Mouse (Mus musculus): ENCODE measurements around the gene Arrdc2. TPM values are rescaled to one million over a fixed set of nuclear protein-coding genes. Genes with fewer than 3 reads are reported as not detected.
A peak's percentile ranks its signal among the peaks of the same experiment; 100 is the strongest.

Arrdc2 gene
- total RNA-seq (2022) = 10 to 100 TPM in 3 of 4 experiments, 1 to 10 TPM in 1; 7.9 to 23.0 (median 13.6) TPM

- peak; percentile 99 for DNase-seq (ENCODE audit: low spot score)
Observed at GRCm38 (mm10) chr8:70839408-70840351, at the start of gene Arrdc2. Gene Arrdc2, minus strand, starts transcription at chr8:70839720.

- DNase-seq (ENCODE audit: low spot score) = no peak
Observed at GRCm38 (mm10) chr8:70887669-70888068, 48.1 kb upstream of the Arrdc2 start.

GRCm38 (mm10) chr8:70885612-70886011 is 46.1 kb upstream of the Arrdc2 start:
- DNase-seq (ENCODE audit: low spot score) = no peak

GRCm38 (mm10) chr8:70884683-70885082 is 45.2 kb upstream of the Arrdc2 start:
- DNase-seq (ENCODE audit: low spot score) = no peak

- no peak for DNase-seq (ENCODE audit: low spot score)
Observed at GRCm38 (mm10) chr8:70884186-70884585, 44.7 kb upstream of the Arrdc2 start.

- DNase-seq (ENCODE audit: low spot score) = peak; percentile 37
Observed at GRCm38 (mm10) chr8:70880546-70880945, 41.0 kb upstream of the Arrdc2 start.

- DNase-seq (ENCODE audit: low spot score) = peak; percentile 48
Observed at GRCm38 (mm10) chr8:70880126-70880525, 40.6 kb upstream of the Arrdc2 start.

- DNase-seq (ENCODE audit: low spot score) = no peak
Observed at GRCm38 (mm10) chr8:70879500-70879899, 40.0 kb upstream of the Arrdc2 start.

- DNase-seq (ENCODE audit: low spot score) = no peak
Observed at GRCm38 (mm10) chr8:70878178-70878577, 38.7 kb upstream of the Arrdc2 start.

GRCm38 (mm10) chr8:70876382-70876781 is 36.9 kb upstream of the Arrdc2 start:
- DNase-seq (ENCODE audit: low spot score) = no peak

GRCm38 (mm10) chr8:70874441-70874840 is 34.9 kb upstream of the Arrdc2 start:
- no peak for DNase-seq (ENCODE audit: low spot score)

GRCm38 (mm10) chr8:70873364-70873985 is 34.0 kb upstream of the Arrdc2 start, which contains the start of gene Ccdc124:
Gene Ccdc124, minus strand, starts transcription at chr8:70873935.
- peak; percentile 95 for DNase-seq (ENCODE audit: low spot score)

- no peak for DNase-seq (ENCODE audit: low spot score)
Observed at GRCm38 (mm10) chr8:70872643-70873363, 33.3 kb upstream of the Arrdc2 start.

- DNase-seq (ENCODE audit: low spot score) = no peak
Observed at GRCm38 (mm10) chr8:70871195-70871807, 31.8 kb upstream of the Arrdc2 start.

- peak; percentile 79 for DNase-seq (ENCODE audit: low spot score)
Observed at GRCm38 (mm10) chr8:70869601-70870041, 30.1 kb upstream of the Arrdc2 start.

- no peak for DNase-seq (ENCODE audit: low spot score)
Observed at GRCm38 (mm10) chr8:70869199-70869571, 29.7 kb upstream of the Arrdc2 start.

GRCm38 (mm10) chr8:70868559-70869198 is 29.2 kb upstream of the Arrdc2 start:
- DNase-seq (ENCODE audit: low spot score) = no peak

GRCm38 (mm10) chr8:70866566-70866965 is 27.0 kb upstream of the Arrdc2 start:
- no peak for DNase-seq (ENCODE audit: low spot score)

GRCm38 (mm10) chr8:70866001-70866520 is 26.5 kb upstream of the Arrdc2 start:
- no peak for DNase-seq (ENCODE audit: low spot score)

GRCm38 (mm10) chr8:70865350-70866000 is 26.0 kb upstream of the Arrdc2 start:
- peak; percentile 100 for DNase-seq (ENCODE audit: low spot score)
